ENCODE assay signal across 8 mouse cellular contexts in genomic region chrX:12081741-12082155, GRCm38 (mm10).
DNase-seq lines count a peak whose midpoint lies in the region; ATAC-seq and TF ChIP-seq lines count a peak whose summit lies in the region.

No protein-coding gene starts in this region.

- H3K27ac ChIP-seq in lung, embryonic 14.5 days (ENCODE audit: low read depth) = no peak overlapping the region
- H3K27ac ChIP-seq in embryonic facial prominence, embryonic 10.5 days (replicated peaks) = peak overlapping the region; percentile 10; the same call in 1 of the 2 replicates
- no peak overlapping the region for H3K27ac ChIP-seq in hindbrain, embryonic 16.5 days (ENCODE audit: low read depth, low read length)
- H3K27ac ChIP-seq in midbrain, embryonic 15.5 days = 0 out of 2 replicates have a peak overlapping the region, but pooled peaks have one; percentile 90

- DNase-seq in lung, embryonic 14.5 days = no peak
- no peak for DNase-seq in lung, postnatal 10 days
- DNase-seq in embryonic facial prominence, embryonic 10.5 days (ENCODE audit: low spot score) = no peak
- no peak for DNase-seq in left cerebral cortex, adult 18-20 months (ENCODE audit: low spot score in 2 of 2)
- DNase-seq in adrenal gland, adult 8-10 months = no peak

- no peaks in the 10 kb centered on the region for H3K4me1 ChIP-seq in lung, embryonic 14.5 days (ENCODE audit: insufficient read depth)
- peaks cover 70% of the 10 kb centered on the region for H3K4me1 ChIP-seq in embryonic facial prominence, embryonic 10.5 days
- H3K4me1 ChIP-seq in hindbrain, embryonic 16.5 days (ENCODE audit: control insufficient read depth, insufficient read depth, low read depth, low read length) = peaks cover 3% of the 10 kb centered on the region; the same call in 1 of the 2 replicates
- H3K4me1 ChIP-seq in midbrain, embryonic 15.5 days = peaks cover 22% of the 10 kb centered on the region

- H3K9me3 ChIP-seq in lung, embryonic 14.5 days (ENCODE audit: low read depth, low read length) = no peaks in the 10 kb centered on the region
- no peaks in the 10 kb centered on the region for H3K9me3 ChIP-seq in embryonic facial prominence, embryonic 10.5 days
- H3K9me3 ChIP-seq in hindbrain, embryonic 16.5 days (ENCODE audit: control insufficient read depth, low read length) = no peaks in the 10 kb centered on the region
- no peaks in the 10 kb centered on the region for H3K9me3 ChIP-seq in midbrain, embryonic 15.5 days

- peak overlapping the region; percentile 63 for H3K4me3 ChIP-seq in lung, embryonic 14.5 days (ENCODE audit: low read depth, low read length)
- peak overlapping the region; percentile 69 for H3K4me3 ChIP-seq in embryonic facial prominence, embryonic 10.5 days
- peak overlapping the region; percentile 60; the same call in 1 of the 2 replicates for H3K4me3 ChIP-seq in hindbrain, embryonic 16.5 days (ENCODE audit: low read length)
- peak overlapping the region; percentile 61; the same call in 1 of the 2 replicates for H3K4me3 ChIP-seq in midbrain, embryonic 15.5 days

- peaks cover 69% of the 10 kb centered on the region for H3K27me3 ChIP-seq in lung, embryonic 14.5 days (ENCODE audit: insufficient read depth, low read length)
- peaks cover 100% of the 10 kb centered on the region for H3K27me3 ChIP-seq in embryonic facial prominence, embryonic 10.5 days (replicated peaks; ENCODE audit: low read depth, poor library complexity, severe bottlenecking)
- peaks cover 40% of the 10 kb centered on the region; the same call in 1 of the 2 replicates for H3K27me3 ChIP-seq in hindbrain, embryonic 16.5 days (replicated peaks; ENCODE audit: control insufficient read depth, insufficient read depth, low read length)
- H3K27me3 ChIP-seq in midbrain, embryonic 15.5 days (replicated peaks) = peaks cover 47% of the 10 kb centered on the region

- no peak for TF ChIP-seq CTCF in lung, embryonic 14.5 days (IDR thresholded peaks at IDR 0.05; ENCODE audit: low read depth)

- 10% methylated on average over 22 of the region's 22 CpGs for WGBS in lung, embryonic 14.5 days
- WGBS in embryonic facial prominence, embryonic 10.5 days = 3% methylated on average over 22 of the region's 22 CpGs
- 14% methylated on average over 22 of the region's 22 CpGs for WGBS in hindbrain, embryonic 16.5 days
- 13% methylated on average over 17 of the region's 22 CpGs for WGBS in midbrain, embryonic 15.5 days

- H3K4me2 ChIP-seq in lung, embryonic 14.5 days = peak overlapping the region; percentile 83
- peak overlapping the region; percentile 72 for H3K4me2 ChIP-seq in hindbrain, embryonic 16.5 days (ENCODE audit: low read length)
- H3K4me2 ChIP-seq in midbrain, embryonic 15.5 days = peak overlapping the region; percentile 70

- ATAC-seq in lung, embryonic 14.5 days (ENCODE audit: insufficient read depth) = no peak
- ATAC-seq in hindbrain, embryonic 16.5 days = no peak
- no peak for ATAC-seq in midbrain, embryonic 15.5 days (replicated peaks)
- no peak for ATAC-seq in inflammation-experienced regulatory T-cells, adult 6 months

- no peak overlapping the region for H3K9ac ChIP-seq in lung, embryonic 14.5 days
- no peak overlapping the region for H3K9ac ChIP-seq in hindbrain, embryonic 16.5 days (ENCODE audit: low read depth, low read length)
- no peak overlapping the region for H3K9ac ChIP-seq in midbrain, embryonic 15.5 days

- no peaks in the 10 kb centered on the region for H3K36me3 ChIP-seq in lung, embryonic 14.5 days (ENCODE audit: insufficient read depth)
- no peaks in the 10 kb centered on the region for H3K36me3 ChIP-seq in embryonic facial prominence, embryonic 10.5 days (replicated peaks)
- H3K36me3 ChIP-seq in hindbrain, embryonic 16.5 days (ENCODE audit: control insufficient read depth, insufficient read depth, low read length) = no peaks in the 10 kb centered on the region
- no peaks in the 10 kb centered on the region for H3K36me3 ChIP-seq in midbrain, embryonic 15.5 days (replicated peaks)

Comparison
In these comparisons a context has a peak if more than half of its experiments do, and no peak if none do; other contexts are left out.
1. H3K27ac ChIP-seq: peak in embryonic facial prominence, embryonic 10.5 days (single experiment) and midbrain, embryonic 15.5 days (single experiment); none in lung, embryonic 14.5 days (single experiment) and hindbrain, embryonic 16.5 days (single experiment).
2. Peak in every context shown above with its lines, with median percentiles within 50 percentile points of each other: H3K4me2 ChIP-seq and H3K4me3 ChIP-seq.